Mouse (Mus musculus) stomach, embryonic 16.5 days (tissue): ENCODE measurements around the gene Baz1a. TPM values are rescaled to one million over a fixed set of nuclear protein-coding genes. Genes with fewer than 3 reads are reported as not detected.

ENCODE experiments used
- ATAC-seq: fragments of 200-750 bp; cut with Nextera tagmentation; 2 replicates; pipeline ENCODE4 v1.8.0; 2017; ENCODE audit warnings: moderate number of reproducible peaks, moderate TSS enrichment; ENCODE audit not compliant: insufficient read depth, low FRiP score
- H3K27ac ChIP-seq: fragments of 300-500 bp; sonication (generic); 2 replicates; pipeline ENCODE4 v1.5.1; 2014; ENCODE audit warnings: low read length
- H3K27me3 ChIP-seq: fragments of 300-500 bp; sonication (generic); 2 replicates; pipeline ENCODE4 v1.6.1; 2014; ENCODE audit warnings: low read length, control low read depth, mixed read lengths; ENCODE audit not compliant: control insufficient read depth, insufficient read depth
- H3K36me3 ChIP-seq: fragments of 300-500 bp; sonication (generic); 2 replicates; pipeline ENCODE4 v1.6.1; 2014; ENCODE audit warnings: low read length; ENCODE audit not compliant: control insufficient read depth, insufficient read depth
- H3K4me1 ChIP-seq: fragments of 300-500 bp; sonication (generic); 2 replicates; pipeline ENCODE4 v1.6.1; 2014; ENCODE audit warnings: low read length, control low read depth, mixed read lengths; ENCODE audit not compliant: control insufficient read depth, insufficient read depth
- H3K4me2 ChIP-seq: fragments of 300-500 bp; sonication (generic); 2 replicates; pipeline ENCODE4 v1.6.1; 2014; ENCODE audit warnings: low read depth, low read length, mixed read lengths
- H3K4me3 ChIP-seq: fragments of 300-500 bp; sonication (generic); replicated peaks from 2 replicates; pipeline ENCODE4 v1.5.1; 2014; ENCODE audit warnings: mild to moderate bottlenecking, low read length
- H3K9ac ChIP-seq: fragments of 300-500 bp; sonication (generic); 2 replicates; pipeline ENCODE4 v1.6.1; 2014; ENCODE audit warnings: low read length
- H3K9me3 ChIP-seq: fragments of 300-500 bp; sonication (generic); replicated peaks from 2 replicates; pipeline ENCODE4 v1.6.1; 2016; ENCODE audit warnings: low read length, control low read depth; ENCODE audit not compliant: control insufficient read depth
- WGBS: fragments of 180-500 bp; shearing (Covaris S2); extraction: QIAGEN DNeasy Blood & Tissue Kit; methylation state at CpG from one replicate; pipeline ENCODE4 v1.1.7; 2014; 5-methylcytosine and 5-hydroxymethylcytosine counted together
- polyA plus RNA-seq: library from polyadenylated mRNA; unstranded; fragments of >200 nt; fragmentation: Nextera tagmentation; extraction: Ambion mirVana; gene quantifications from 2 replicates; pipeline ENCODE4 v1.2.1, GENCODE M21; 2015

Gene Baz1a
- 16.4 and 18.0 TPM in 2 replicates for polyA plus RNA-seq

- H3K4me2 ChIP-seq: no peak within 1 kb of the TSS
- 82% methylated on average over 6 of the region's 6 CpGs for WGBS
- no peaks in the 10 kb centered on the region for H3K27me3 ChIP-seq
- H3K4me3 ChIP-seq: no peak within 1 kb of the TSS
- no peak for ATAC-seq
- H3K27ac ChIP-seq: no peak within 1 kb of the TSS
- H3K9me3 ChIP-seq: no peaks in the 10 kb centered on the region
- no peaks in the 10 kb centered on the region for H3K36me3 ChIP-seq
- no peaks in the 10 kb centered on the region for H3K4me1 ChIP-seq
- no peak within 1 kb of the TSS for H3K9ac ChIP-seq
Measured at GRCm38 (mm10) chr12:55013626-55014398, at the start of gene Baz1a. Gene Baz1a (minus strand): TSS chr12:55014348.

GRCm38 (mm10) chr12:55062141-55062540 is 48.0 kb upstream of the Baz1a start:
- Histone ChIP-seq H3K4me2 (no peak overlapping the region), H3K27me3 (no peaks in the 10 kb centered on the region), H3K9me3 (no peaks in the 10 kb centered on the region), H3K36me3 (no peaks in the 10 kb centered on the region), H3K4me3 (no peak overlapping the region), H3K4me1 (peaks cover 5% of the 10 kb centered on the region; the same call in 1 of the 2 replicates), H3K9ac (no peak overlapping the region), H3K27ac (no peak overlapping the region)
- whole genome bisulfite sequencing: 81% methylated on average over 1 of the region's 1 CpGs
- no peak for ATAC-seq

GRCm38 (mm10) chr12:55061006-55061405 is 46.9 kb upstream of the Baz1a start:
- Histone ChIP-seq H3K27ac (no peak overlapping the region), H3K4me2 (no peak overlapping the region), H3K4me1 (peaks cover 5% of the 10 kb centered on the region; the same call in 1 of the 2 replicates), H3K9ac (no peak overlapping the region), H3K4me3 (no peak overlapping the region), H3K9me3 (no peaks in the 10 kb centered on the region), H3K36me3 (no peaks in the 10 kb centered on the region), H3K27me3 (no peaks in the 10 kb centered on the region)
- 80% methylated on average over 10 of the region's 10 CpGs for WGBS
- ATAC-seq: no peak

GRCm38 (mm10) chr12:55060212-55060898 is 46.2 kb upstream of the Baz1a start:
- H3K4me1 ChIP-seq: peaks cover 5% of the 10 kb centered on the region; the same call in 1 of the 2 replicates
- 54% methylated on average over 6 of the region's 6 CpGs for WGBS
- no peak overlapping the region for H3K4me3 ChIP-seq
- H3K9me3 ChIP-seq: no peaks in the 10 kb centered on the region
- no peaks in the 10 kb centered on the region for H3K27me3 ChIP-seq
- no peak for ATAC-seq
- H3K36me3 ChIP-seq: no peaks in the 10 kb centered on the region
- H3K4me2 ChIP-seq: no peak overlapping the region
- no peak overlapping the region; the same call in 1 of the 2 replicates for H3K9ac ChIP-seq
- H3K27ac ChIP-seq: no peak overlapping the region

GRCm38 (mm10) chr12:55059812-55060211 is 45.7 kb upstream of the Baz1a start:
- no peaks in the 10 kb centered on the region for H3K36me3 ChIP-seq
- no peak overlapping the region; the same call in 1 of the 2 replicates for H3K9ac ChIP-seq
- H3K4me2 ChIP-seq: no peak overlapping the region
- no peaks in the 10 kb centered on the region for H3K9me3 ChIP-seq
- WGBS: 31% methylated on average over 3 of the region's 3 CpGs
- no peak overlapping the region for H3K27ac ChIP-seq
- H3K27me3 ChIP-seq: no peaks in the 10 kb centered on the region
- H3K4me3 ChIP-seq: no peak overlapping the region
- peaks cover 5% of the 10 kb centered on the region; the same call in 1 of the 2 replicates for H3K4me1 ChIP-seq
- no peak for ATAC-seq

- Histone ChIP-seq H3K4me2 (no peak overlapping the region), H3K27me3 (no peaks in the 10 kb centered on the region), H3K9me3 (no peaks in the 10 kb centered on the region), H3K4me3 (no peak overlapping the region), H3K9ac (no peak overlapping the region), H3K27ac (no peak overlapping the region), H3K4me1 (peaks cover 5% of the 10 kb centered on the region; the same call in 1 of the 2 replicates), H3K36me3 (no peaks in the 10 kb centered on the region)
- no peak for ATAC-seq
- 56% methylated on average over 6 of the region's 6 CpGs for WGBS
Measured at GRCm38 (mm10) chr12:55058865-55059615, 44.9 kb upstream of the Baz1a start.

- Histone ChIP-seq H3K9me3 (no peaks in the 10 kb centered on the region), H3K27me3 (no peaks in the 10 kb centered on the region), H3K4me1 (peaks cover 5% of the 10 kb centered on the region; the same call in 1 of the 2 replicates), H3K36me3 (no peaks in the 10 kb centered on the region), H3K4me2 (no peak overlapping the region), H3K4me3 (no peak overlapping the region), H3K27ac (no peak overlapping the region), H3K9ac (no peak overlapping the region)
- no peak for ATAC-seq
- 79% methylated on average over 2 of the region's 2 CpGs for WGBS
Measured at GRCm38 (mm10) chr12:55056703-55057102, 42.6 kb upstream of the Baz1a start.

- ATAC-seq: no peak
- Histone ChIP-seq H3K9me3 (no peaks in the 10 kb centered on the region), H3K4me3 (no peak overlapping the region), H3K4me1 (0 out of 2 replicates have a peak, but pooled peaks cover 5% of the 10 kb centered on the region), H3K9ac (no peak overlapping the region), H3K27me3 (no peaks in the 10 kb centered on the region), H3K27ac (no peak overlapping the region), H3K36me3 (no peaks in the 10 kb centered on the region), H3K4me2 (no peak overlapping the region)
- WGBS: 53% methylated on average over 2 of the region's 2 CpGs
Measured at GRCm38 (mm10) chr12:55054551-55055241, 40.5 kb upstream of the Baz1a start.
